Mouse (Mus musculus) spleen, postnatal 4 days (tissue): ENCODE results near the gene Rab31.

ENCODE experiments used
- DNase-seq, 2 experiments: peaks; one replicate each; pipeline ENCODE4 v3.0.0; 2022; ENCODE audit warnings: low spot score in 2 of 2

The Rab31 gene

DNA sequence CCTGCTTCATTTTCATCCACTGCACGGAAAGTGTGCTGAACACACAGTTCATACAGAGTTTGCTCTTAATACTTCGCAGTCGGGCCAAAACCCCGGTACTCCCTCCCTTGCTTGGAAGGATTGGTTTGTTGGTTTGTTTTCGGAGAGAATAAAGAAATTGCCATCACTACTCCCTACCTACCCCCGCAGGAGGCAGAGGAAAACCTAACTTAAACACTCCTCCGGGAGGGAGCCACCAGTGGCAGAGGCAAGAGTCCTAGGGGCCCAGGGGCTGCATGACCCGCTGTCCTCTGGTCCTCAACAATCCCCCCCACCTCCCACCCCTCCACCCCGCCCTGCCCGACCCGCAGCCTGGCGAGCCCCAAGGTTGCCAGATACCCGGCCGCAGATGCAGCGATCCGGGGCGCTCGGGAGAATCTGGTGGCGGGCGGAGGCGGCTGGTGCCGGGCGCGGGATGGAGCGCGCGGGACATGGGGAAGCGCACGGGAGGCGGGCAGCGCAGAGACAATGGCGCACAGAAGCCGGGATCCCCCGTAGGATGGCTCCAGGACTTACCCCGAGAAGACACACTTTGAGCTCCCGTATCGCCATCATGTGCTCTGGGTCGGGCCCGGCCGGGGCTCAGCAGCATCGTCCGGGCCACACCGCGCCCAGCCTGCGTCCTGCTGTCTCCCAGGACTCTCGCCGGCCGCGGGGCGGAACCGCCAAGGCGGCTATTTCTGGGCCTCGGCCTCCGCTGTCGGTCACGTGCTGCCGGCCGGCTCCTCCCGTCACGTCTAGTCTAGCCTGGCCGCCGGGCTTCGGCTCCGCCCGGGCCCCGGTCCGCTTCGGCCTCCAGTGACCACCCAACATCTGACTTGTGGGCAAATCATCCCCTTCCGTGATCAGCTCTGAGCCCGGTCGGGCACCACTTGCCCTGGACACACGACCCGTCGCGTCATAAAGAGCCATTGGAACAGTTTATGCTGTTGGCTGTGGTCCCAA lies at the start of gene Rab31:
TSS of gene Rab31 (minus strand) at position 802 of the 984 bp plus-strand sequence.
- DNase-seq = peak; percentile 62 to 81

DNA sequence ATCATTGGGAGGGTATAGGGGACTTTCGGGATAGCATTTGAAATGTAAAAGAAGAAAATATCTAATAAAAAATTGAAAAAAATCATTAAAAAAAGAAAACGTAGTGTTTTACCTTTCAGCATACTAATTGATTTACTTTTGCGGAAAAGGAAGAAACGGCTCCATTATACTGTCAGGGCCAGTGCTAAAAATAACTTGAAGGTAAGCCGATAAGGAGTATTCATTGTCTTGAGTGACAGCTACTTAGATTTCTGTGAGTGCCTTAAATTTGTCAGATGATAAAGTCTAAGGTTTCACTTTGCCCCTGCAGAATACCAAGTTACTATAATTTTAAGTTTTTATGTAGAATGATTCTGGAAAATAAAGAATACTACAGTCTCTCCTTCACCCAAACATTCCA lies 47.6 kb upstream of the Rab31 start:
- DNase-seq = no peak

DNA sequence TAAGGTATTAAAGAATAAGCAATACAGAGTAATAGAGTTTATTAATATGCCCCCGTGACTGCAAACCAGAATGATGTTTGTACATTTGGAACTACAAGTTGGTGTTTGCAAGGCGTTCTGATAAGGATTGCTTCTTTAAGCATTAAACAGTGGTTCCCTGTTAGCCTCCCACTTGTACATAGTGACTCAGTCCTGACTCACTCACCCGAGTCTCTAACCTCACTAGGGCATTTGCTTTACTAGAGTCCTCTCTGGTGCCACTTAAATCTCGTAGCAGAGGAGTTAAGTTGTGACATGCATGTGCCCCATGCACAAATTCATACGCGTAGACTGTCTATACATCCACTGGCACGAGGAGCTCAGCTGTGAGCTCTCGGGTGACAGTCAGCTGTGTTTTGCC lies 41.2 kb upstream of the Rab31 start:
- DNase-seq = no peak

DNA sequence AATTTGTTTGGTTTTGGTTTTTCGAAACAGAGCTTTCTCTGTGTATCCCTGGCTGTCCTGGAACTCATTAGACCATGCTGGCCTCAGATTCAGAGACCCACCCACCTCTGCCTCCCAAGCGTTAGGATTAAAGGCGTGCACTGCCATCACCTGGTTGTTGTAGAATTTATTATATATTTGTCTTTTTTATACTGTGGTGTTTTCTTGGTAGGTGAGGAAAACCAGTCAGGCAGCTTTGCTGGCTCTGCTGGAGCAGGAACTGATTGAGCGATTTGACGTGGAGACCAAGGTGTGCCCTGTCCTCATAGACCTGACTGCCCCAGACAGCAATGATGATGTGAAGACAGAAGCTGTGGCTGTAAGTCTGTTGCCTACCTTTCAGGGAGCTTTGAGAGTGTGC lies 38.5 kb upstream of the Rab31 start:
- no peak for DNase-seq

DNA sequence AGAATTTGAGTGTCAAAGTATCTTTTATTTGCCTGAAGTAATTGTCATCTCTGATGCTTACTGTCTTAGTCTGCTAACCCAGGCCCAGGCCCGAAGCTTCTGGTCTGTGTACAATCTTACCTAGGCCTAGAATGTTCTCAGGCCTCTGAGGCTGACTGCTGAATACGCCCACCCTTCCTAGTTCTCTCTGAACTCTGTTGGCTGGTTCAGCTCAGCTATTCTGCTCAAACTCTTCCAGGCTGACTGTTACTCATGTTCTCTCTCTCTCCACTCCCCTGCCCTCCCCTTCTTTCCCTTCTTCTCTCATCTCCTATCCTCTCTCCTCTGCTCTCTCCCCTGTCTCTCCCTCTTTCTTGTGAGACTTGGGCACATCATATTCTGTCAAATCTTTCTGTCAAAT lies 33.9 kb upstream of the Rab31 start:
- DNase-seq = no peak

DNA sequence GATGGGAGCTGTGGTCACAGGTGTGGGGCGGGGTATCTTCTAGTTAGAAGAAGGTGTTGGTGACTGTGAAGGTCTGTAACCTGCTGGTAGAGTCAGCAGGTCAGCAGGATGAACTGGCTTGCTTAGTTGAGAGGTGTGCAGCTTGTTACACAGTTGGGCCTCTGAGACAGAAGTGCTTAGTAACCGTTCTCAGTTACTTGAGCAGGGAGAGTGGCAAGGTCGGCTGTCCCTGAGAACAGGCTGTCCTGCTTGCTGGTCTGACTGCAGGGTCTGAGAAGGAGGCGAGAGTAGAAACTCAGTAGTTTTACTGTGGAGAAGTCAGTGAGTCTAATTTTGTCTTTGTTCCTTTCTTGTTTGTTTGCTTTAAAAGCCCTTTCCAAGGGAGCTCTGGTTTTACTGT lies 33.4 kb upstream of the Rab31 start:
- DNase-seq = no peak

DNA sequence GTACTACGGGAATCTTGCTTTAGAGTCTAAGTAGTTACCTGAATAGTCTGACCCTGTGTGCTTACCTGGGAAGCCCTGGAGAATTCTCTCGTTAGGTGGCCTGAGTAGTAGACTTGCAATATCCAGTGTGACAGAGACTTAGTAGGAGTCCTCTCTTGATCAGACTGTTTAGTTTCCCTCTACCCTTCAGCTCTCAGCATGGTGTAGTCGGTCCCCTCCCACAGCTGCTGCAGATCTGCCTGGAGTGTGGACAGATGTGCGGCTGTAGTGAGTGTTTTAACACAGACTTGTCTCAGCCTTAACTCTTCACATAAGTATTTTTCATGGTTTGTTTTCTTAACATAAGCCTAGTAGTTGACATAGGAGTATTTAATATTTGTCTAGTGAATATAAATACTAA lies 29.5 kb upstream of the Rab31 start:
- DNase-seq = no peak

DNA sequence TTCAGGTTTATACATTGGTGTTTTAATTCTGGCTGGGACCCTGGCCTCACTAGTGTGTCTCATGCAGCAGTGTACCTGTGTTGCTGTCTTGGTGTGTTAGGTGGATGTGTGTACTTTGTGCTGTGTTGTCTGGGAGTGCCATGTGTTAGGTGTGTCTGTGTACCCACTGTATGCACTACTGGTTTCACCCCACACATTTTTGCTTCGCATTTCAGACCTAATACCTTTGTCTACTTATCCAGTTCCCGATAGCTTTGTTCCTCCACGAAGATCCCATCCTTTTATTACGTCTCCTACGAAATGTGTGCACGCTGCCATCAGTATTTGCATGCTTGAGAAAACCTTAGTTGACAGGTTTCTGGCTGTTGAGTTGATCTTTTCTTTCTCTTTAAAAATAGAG lies 27.9 kb upstream of the Rab31 start:
- DNase-seq = no peak

DNA sequence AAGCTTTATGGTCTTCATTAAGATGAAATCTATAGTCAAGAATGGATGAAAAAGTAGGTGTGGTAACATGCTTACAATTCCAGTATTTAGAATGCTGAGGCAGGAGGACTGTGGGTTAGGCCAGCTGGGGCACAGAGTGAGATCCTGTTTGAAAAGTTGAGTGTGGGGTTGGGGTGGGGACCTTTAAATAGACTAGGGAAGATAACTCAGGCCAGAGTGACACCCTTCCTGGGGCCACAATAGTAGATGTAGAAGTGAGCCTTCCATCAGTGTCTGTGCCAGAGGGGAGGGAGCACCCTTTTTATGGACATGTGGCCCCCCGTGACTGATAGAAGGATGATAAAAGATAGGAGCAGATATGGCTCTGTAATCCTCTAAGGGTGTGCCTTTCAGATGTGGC lies 26.8 kb upstream of the Rab31 start:
- DNase-seq = no peak

DNA sequence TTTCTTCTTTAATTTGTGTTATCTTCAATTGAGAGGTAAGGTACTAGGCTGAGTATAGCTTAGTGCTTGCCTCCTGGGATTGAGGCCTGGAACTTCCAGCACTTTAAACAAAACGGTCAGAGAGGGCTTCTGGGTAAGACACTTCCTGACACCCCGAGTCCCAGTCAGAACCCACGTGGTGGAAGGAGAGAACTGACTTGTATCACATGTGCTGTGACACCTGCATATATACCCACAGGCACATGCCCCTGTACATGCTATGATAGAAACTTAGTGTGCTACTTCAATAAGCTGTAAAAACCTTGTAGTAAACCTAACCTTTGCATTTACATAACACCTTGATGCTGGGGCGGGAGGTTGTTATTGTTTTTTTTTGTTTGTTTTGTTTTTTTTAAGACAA lies 25.9 kb upstream of the Rab31 start:
- no peak for DNase-seq

DNA sequence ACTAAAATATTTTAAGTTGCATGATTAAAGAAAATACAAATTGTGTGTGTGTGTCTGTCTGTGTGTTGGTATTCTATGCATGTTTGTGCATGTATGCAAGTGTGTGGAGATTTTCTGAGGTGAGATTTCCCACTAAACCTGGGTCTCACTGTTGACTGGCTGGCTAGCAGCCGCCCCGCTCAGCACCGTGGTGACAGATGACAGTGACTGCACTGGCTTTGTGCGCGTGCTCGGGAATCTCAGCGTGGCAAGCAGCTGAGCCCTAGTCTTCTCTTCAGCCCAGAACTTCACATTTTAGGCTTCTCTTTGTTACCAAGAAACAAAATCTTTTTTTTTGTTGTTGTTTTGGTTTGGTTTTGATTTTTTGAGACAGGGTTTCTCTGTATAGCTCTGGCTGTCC lies 23.5 kb upstream of the Rab31 start:
- no peak for DNase-seq

DNA sequence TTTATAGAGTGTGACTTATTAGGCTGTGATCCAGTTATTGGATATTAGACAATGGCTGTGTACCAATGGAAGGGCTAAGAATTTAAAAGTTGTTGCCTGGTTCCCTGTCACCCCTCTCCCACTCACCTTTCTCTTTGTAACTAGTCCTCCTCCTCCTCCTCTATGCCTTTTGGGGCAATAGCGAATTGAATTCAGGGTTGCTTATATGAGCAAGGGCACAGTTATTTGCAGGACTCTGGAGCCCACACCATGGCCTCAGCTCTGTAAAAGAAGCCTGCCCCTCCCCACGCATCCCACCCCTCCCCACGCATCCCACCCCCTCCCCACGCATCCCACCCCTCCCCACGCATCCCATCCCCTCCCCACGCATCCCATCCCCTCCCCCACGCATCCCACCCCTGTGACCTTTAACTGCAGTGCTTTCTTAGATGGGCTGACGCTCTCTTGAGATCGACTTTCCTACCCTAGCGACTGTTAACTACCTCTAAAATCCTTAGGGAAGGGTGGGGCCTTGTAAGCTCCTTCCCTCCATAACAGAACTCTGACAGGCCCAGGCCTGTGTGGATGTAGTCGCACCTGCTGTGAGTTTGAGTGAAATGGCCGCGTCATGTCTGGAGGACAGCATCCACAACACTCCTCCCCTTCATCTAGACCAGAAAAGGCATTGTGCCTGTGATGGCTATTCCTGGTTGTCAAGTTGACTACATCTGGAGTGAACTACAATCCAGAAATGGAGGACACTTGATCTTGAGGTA lies 21.7 kb upstream of the Rab31 start:
- DNase-seq = no peak

DNA sequence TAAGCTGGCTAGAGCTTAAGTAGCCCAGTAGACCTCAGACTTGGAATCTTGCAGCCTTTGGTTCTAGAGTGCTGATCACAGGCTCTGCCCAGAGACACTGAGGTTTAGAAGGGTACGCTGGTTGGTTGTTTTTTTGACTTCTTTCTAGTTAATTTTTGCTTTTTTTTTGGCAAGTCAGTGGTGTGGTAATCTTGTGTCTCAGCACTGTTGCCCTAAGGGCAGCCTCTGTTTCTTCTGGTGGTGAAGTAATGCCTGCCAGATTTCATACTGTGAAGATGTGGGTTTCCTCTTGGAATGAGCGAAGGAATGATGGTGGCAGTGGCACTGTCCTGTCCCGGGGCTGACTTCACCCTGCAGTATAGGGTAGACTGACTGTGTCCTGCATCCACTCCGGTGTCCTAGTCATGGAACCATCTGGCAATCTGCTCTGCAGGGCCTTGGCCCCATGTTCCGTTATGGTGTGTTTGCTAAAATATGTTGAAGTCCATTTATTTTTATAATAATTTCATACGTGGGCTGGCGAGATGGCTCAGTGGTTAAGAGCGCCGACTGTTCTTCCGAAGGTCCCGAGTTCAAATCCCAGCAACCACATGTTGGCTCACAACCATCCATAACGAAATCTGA lies 20.9 kb upstream of the Rab31 start:
- DNase-seq = no peak

DNA sequence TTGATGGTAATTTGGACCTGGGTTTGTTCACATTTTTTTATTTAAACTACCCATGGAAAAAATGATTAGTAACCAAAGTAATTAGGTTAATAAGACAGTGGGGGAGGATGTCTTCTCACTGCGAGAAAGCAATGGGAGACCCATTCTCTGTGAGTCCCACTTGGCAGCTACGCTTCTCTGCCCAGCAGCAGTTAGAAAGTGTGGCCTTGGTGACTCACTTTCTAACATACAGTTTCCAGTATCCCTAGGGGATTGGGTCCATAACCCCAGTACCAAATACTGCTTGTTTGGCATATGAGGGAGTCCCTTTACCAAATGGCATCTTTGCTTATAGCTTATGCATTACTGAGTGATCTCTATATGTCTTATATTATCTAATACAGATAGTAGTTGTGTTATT lies 18.6 kb upstream of the Rab31 start:
- no peak for DNase-seq

DNA sequence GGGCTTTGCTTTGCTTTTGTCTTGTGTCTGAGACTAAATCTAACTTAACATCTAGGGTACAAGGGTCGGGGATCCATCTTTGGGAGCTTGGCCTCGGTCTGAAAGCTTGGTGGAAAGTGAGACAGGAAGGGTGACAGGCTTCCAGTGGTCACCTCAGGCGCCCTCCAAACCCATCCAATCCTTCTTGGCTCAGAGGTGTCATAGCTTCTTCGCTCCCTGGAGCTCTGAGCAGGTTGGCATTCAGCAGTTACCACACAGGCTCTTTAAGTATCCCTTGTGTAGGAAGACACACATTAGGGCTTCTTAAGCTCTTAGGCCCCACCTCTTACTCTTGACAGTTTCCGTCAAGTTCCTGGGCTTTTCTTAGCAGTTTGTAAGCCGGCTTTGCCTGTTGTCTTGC lies 17.0 kb upstream of the Rab31 start:
- DNase-seq = no peak

DNA sequence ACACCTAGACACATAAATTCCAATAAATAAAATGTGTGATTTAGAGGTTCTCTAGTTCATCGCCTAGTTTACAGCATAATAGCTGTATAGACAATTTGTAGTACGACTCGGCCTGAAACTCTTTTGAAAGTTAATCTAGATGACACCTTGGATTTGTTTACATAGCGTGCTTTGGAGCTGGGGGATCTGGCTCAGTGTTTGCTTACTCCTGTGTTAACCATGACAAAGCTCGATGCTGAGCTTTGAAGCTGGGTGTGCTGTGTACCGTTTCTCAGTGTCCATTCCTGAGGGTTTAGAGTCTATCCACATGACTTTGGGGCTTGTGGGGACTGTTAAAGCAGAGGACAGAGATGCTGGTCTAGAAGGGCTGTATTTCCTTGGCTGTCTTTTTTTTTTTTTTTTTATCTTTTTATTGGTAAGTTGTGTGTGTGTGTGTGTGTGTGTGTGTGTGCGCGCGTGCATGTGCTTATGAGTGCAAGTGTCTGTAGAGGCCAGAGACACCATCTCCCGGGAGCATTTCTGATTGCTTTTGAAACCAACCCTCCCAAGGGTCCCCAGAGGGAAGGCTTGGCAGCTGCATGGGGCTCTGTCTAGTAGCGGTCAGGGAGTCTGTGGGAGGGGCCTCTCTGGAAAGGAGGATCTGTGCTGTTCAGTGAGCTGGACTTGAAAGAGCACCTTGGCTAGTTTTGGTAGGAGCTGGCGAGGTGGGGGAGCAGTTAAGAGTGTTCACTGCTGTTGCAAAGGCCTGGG lies 16.2 kb upstream of the Rab31 start:
- peak in 1 of 2 experiments; percentile 21 for DNase-seq

DNA sequence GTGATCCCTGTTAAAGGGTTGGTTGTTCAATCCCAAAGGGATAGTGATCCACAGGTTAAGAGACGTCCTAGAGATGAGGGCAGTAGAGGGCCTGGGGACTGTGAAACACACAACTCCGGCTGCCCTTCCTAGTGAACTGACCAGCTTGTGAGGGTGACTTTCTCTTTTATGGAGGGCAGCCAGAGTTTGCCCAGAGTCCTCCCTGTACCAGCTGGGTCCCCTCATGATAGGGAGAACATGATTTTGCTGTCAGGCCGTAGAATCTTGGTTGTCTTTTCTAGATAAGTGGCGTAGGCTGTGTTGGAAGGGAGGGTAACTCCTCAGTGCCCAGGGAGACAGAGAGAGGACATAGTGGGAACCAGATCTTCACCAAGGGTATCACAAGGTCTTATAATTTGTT lies 14.7 kb upstream of the Rab31 start:
- DNase-seq = no peak

DNA sequence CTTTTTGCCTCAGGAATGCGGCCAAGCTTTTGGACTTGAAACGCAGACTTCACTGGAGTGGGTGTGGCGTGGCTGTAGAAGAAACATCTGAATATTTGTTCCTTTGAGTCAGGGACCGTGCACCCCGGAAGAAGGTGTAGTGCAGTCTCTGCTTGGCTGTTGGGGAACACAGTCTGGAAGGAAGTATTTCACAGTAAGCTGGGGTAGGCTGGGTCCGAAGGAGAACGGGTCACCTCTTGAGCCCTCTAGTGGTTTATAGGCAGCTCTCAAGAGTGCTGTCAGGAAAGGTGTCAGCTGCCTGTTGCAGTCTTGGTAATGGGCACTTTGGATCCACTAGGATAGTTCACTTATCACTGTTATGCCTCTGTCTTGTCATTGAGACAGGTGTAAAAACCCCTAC lies 13.7 kb upstream of the Rab31 start:
- DNase-seq = peak in 1 of 2 experiments; percentile 31

DNA sequence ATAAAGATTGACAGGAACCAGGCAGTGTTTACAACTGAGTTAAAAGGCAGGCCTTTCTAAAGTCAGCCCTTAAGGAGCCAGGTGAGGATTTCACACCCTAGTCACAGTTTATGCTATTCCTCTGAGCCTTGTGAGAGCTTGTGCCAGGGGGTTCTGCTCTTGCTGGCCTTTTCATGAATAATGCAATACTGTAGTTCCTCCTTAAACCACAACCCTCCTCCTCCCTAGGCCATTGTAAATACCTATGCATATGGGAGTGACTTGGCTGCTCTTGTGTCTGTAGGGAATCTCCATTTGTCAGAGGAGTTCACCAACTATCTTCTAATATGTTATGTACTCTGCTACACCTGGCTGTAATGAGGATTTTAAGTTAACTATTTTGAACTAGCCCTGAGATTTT lies 13.2 kb upstream of the Rab31 start:
- peak in 1 of 2 experiments; percentile 10 for DNase-seq

DNA sequence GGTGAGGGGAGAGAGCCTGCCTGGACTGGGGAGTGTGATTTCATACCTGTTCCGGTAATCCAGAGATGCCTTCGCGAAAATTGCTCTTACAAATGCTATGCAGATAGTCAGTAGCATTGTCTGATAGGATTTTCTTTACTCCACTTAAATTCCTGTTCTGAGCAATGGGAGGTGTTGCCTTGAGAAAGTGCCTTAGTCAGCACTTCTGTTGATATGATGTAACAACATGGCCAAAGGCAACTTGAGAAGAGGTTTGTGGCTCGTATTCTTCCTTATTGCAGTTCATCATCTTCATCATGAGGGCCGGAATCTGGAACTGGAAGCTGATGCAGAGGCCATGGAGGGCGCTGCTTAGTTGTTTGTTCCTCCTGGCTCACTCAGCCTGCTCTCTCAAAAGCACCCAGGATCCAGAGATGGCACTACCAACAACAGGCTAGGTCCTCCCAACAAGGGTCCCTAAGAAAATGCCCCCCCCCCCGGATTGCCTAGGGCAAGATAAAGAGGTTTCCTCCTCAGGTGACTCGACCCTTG lies 12.1 kb upstream of the Rab31 start:
- peak in 1 of 2 experiments; percentile 12 for DNase-seq
